Mouse (Mus musculus): Measurements from ENCODE around the gene Pla2g12a.

Gene Pla2g12a

GRCm38 (mm10) chr3:129878405-129879021 is at the start of gene Pla2g12a:
TSS of gene Pla2g12a (plus strand) at chr3:129878606.
- peak; percentile 92 to 95 for DNase-seq (ENCODE audit: low spot score in 2 of 2)

GRCm38 (mm10) chr3:129830626-129831025 is 47.8 kb upstream of the Pla2g12a start:
- peak in 1 of 2 experiments; percentile 32 for DNase-seq (ENCODE audit: low spot score in 2 of 2)

DNA sequence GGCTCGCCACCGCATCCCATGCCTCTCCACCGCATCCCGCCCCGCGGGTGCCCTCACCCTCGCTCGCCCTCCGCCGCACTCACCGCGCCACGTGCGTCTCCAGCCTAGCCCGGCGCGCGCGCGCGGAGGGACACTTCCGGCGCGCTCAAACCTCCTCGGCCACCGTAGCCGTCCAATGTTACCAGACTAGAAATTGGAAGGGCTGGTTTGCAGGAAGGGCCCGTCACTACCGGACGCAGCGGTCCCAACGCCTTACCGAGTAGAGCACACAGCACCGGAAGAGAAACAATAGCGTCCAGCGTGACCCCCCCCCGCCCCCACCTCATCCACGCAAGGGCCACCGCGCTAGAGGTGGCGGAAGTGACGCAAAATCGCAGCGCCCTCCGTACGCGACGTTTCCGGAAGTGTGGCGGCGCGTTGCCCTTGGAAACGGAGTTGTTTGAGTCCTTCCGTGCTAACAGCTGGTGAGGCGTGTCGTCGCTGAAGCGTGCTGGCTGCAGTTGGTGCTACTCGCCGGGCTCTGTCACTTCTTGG is 47.3 kb upstream of the Pla2g12a start, which contains the start of gene Gar1:
TSS of gene Gar1 (minus strand) at position 362 of the 534 bp plus-strand sequence.
- peak; percentile 95 to 97 for DNase-seq (ENCODE audit: low spot score in 2 of 2)

GRCm38 (mm10) chr3:129835388-129835934 is 42.9 kb upstream of the Pla2g12a start, which contains the start of gene Cfi:
TSS of gene Cfi (plus strand) at chr3:129835884.
- no peak for DNase-seq (ENCODE audit: low spot score in 2 of 2)

- no peak for DNase-seq (ENCODE audit: low spot score in 2 of 2)
Measured at GRCm38 (mm10) chr3:129836051-129836697, 42.2 kb upstream of the Pla2g12a start.

- no peak for DNase-seq (ENCODE audit: low spot score in 2 of 2)
Measured at GRCm38 (mm10) chr3:129836965-129837364, 41.4 kb upstream of the Pla2g12a start.

- DNase-seq (ENCODE audit: low spot score in 2 of 2): no peak
Measured at GRCm38 (mm10) chr3:129838017-129838416, 40.4 kb upstream of the Pla2g12a start.

DNA sequence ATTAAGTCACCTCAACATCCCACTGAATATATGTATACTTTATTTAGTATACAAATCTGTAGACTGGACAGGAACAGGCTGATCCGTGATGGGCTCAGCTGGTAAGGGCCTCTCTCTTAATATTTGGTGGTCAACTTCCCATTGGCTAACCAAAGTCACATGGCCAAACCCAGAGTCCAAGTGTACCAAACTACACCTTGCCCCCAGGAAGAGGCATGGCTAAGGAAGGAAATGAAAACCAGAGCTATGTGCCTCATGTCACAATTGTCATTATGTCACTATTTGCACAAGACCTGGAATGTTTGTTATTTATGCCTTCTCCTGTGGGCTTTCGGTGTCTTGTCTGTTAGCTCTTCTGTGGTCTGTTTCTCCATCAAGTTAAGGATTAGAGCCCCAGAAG is 32.5 kb upstream of the Pla2g12a start:
- no peak for DNase-seq (ENCODE audit: low spot score in 2 of 2)

- DNase-seq (ENCODE audit: low spot score in 2 of 2): no peak
Measured at GRCm38 (mm10) chr3:129846846-129847245, 31.6 kb upstream of the Pla2g12a start.

DNA sequence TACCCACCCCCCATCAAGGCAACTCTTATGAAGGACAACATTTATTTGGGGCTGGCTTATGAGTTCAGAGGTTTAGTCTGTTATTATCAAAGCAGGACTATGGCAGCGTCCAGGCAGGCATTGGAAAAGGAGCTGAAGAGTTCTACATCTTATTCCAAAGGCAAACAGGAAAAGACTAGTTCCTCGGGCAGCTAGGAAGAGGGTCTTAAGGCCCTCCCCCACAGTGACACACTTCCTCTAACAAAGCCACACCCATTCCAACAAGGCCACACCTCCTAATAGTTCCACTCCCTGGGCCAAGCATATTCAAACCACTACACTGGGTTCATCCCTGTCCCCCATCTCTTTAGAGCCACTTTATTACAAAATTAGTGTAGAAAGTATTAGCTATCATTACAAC is 15.8 kb upstream of the Pla2g12a start:
- DNase-seq (ENCODE audit: low spot score in 2 of 2): no peak

GRCm38 (mm10) chr3:129863698-129864097 is 14.7 kb upstream of the Pla2g12a start:
- peak; percentile 8 to 37 for DNase-seq (ENCODE audit: low spot score in 2 of 2)

GRCm38 (mm10) chr3:129877327-129877726 is 1.1 kb upstream of the Pla2g12a start:
- no peak for DNase-seq (ENCODE audit: low spot score in 2 of 2)

GRCm38 (mm10) chr3:129879131-129879757 is 838 bp downstream of the Pla2g12a start:
- peak in 1 of 2 experiments; percentile 4 for DNase-seq (ENCODE audit: low spot score in 2 of 2)

DNA sequence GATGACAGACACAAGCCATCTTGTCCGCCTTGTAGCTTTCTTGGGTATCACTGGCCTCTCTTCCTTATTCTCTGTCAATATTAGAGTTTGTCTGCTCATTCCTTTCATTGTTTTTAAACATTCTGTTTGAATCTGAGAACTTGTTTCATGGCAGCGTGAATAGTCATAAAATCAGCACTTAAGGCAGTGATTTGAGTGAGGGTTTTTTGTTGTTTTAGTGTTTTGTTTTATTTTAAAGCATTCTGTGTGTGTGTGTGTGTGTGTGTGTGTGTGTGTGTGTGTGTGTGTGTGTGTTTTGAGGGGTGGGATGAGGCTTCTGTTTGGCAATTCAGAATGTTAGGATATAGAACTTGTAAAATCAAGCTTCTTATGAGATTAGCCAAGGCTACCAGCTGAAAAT is 1.5 kb downstream of the Pla2g12a start:
- DNase-seq (ENCODE audit: low spot score in 2 of 2): no peak

GRCm38 (mm10) chr3:129880925-129881593 is 2.7 kb downstream of the Pla2g12a start:
- DNase-seq (ENCODE audit: low spot score in 2 of 2): no peak

DNA sequence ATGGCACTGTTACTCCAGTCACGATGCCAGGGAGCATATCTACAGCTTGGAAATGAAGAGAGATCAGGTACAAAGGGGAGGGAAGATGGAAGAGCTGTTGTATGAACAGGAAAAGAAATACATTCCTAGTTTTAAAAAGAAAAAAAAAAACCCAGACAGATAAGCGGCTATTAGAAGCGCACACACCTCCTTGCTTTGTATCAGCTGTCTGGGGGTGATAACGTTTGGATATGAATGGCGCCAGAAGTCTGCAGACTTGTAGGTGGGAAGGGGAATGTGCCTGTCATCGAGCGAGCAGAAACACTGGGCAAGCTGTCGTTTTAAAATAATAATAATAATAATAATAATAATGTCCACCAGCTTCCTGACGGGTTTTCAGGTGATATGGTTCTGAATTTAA is 7.2 kb downstream of the Pla2g12a start:
- DNase-seq (ENCODE audit: low spot score in 2 of 2): no peak

DNA sequence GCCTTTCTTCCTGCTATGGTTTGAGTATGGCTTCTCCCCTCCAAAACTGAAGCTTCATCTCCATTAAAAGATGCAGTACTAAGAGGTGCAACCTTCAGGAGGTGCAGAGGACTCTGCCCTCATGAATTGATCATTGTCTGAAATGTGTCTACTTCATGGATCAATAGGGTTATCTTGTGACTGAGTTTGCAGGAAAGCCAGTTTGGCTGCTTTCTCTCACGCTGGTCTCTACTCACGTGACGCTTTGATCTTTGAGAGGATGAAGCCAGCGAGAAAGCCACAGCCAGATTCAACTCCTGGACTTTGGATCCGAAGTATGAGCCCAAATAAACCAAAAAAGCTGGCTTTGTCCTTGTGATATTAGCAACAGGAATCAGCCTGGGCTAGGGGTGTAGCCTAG is 8.0 kb downstream of the Pla2g12a start:
- no peak for DNase-seq (ENCODE audit: low spot score in 2 of 2)

- no peak for DNase-seq (ENCODE audit: low spot score in 2 of 2)
Measured at GRCm38 (mm10) chr3:129887779-129888517, 9.5 kb downstream of the Pla2g12a start.

- DNase-seq (ENCODE audit: low spot score in 2 of 2): no peak
Measured at GRCm38 (mm10) chr3:129892003-129892402, 13.6 kb downstream of the Pla2g12a start.

DNA sequence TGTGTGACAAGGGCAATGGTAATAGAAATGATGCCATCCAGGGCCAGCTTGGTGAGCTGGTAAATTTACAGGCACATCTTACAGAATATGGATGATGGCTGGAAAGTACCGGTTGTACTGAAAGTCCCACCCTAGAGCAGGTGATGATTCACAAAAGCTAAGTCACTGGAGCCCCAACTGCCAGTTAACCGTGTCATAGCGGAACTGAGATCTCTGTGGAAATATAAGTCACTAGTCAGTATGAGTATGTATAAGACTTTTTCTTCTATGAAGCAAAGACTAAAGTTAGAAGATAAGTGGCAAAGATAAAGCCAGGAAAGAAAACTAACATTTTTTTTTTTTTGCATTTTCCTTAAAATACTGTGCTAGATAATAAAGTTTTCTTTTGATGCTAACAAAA is 14.7 kb downstream of the Pla2g12a start:
- DNase-seq (ENCODE audit: low spot score in 2 of 2): no peak

- DNase-seq (ENCODE audit: low spot score in 2 of 2): no peak
Measured at GRCm38 (mm10) chr3:129896591-129896990, 18.2 kb downstream of the Pla2g12a start.
